Mouse (Mus musculus) liver, embryonic 14.5 days (tissue): Measurements from ENCODE around the gene Afap1.

ENCODE experiments used
- CTCF ChIP-seq: IDR thresholded peaks from 2 replicates; pipeline ENCODE4 v1.5.1; 2016; ENCODE audit warnings: antibody characterized with exemption, low read depth, control low read depth
- EP300 ChIP-seq: IDR thresholded peaks from 2 replicates; pipeline ENCODE4 v1.6.1; 2016; ENCODE audit warnings: antibody characterized with exemption, low read depth

- TF ChIP-seq CTCF (no peak), EP300 (no peak)
These were observed 132.0 kb downstream of the Afap1 start for GRCm38 (mm10) chr5:36025076-36025475.
